In the genomic region with DNA sequence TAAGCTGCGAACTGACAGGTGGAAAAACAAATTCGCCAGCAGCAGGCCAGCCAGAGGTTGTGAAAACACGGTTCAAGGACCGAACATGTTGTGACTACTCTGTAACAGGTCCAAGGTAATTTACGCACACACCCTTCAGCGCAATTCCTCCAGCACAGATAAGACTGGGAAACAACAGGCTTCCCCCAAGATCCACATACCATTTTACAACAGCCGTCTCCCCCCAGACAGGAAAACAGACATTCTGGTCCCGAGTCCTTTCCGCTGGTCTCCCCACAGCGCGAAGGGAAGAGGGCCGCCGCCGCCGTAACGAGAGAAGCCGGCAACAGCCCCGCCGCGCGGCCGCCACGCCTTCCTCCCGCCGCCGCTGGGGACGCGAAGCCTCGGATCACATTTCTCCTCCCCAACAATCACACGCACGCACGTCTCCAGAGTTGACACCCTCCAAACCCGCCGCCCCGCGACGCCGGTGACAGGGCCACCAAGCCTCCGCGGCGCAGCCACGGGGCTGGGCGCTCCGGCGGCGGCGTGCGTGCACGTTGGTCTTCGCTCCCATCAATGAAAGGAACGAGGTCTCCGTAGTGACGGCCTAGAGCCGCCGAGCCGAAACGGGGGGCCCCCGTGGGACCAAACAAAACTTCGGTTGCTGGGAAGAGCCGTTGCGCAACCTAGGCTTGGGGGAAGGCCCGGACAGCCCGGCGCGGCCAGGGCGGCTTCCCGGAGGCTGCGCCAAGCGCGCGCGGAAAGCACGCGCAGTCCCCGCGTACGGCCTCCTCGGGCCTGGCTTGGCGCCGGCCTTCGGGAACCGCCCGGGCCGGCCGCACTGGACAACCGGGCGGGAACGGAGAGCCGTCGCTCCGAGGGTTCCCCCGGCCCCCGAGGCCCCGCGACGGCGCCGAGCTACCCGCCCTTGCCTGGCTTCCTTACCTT, we compare ENCODE assay signal across 8 mouse cellular contexts. TPM values are rescaled to one million over a fixed set of nuclear protein-coding genes. Genes with fewer than 3 reads are reported as not detected.
A peak's percentile ranks its signal among the peaks of the same experiment; 100 is the strongest.
DNase-seq lines count a peak whose midpoint lies in the region; ATAC-seq and TF ChIP-seq lines count a peak whose summit lies in the region.

No protein-coding gene starts in this region.

- H3K4me2 ChIP-seq in midbrain, embryonic 11.5 days: peak overlapping the region; percentile 77

- H3K4me3 ChIP-seq in embryonic facial prominence, embryonic 10.5 days: peak overlapping the region; percentile 87
- peak overlapping the region; percentile 74 for H3K4me3 ChIP-seq in midbrain, embryonic 11.5 days (ENCODE audit: low read depth, low read length)
- peak overlapping the region; percentile 100 for H3K4me3 ChIP-seq in small intestine, adult 2 months (ENCODE audit: low read depth, low read length)

- H3K27ac ChIP-seq in embryonic facial prominence, embryonic 10.5 days (replicated peaks): peak overlapping the region; percentile 100
- peak overlapping the region; percentile 98 for H3K27ac ChIP-seq in midbrain, embryonic 11.5 days (ENCODE audit: low read depth, low read length)
- H3K27ac ChIP-seq in small intestine, adult 2 months (ENCODE audit: insufficient read depth, low read depth, low read length): peak overlapping the region; percentile 90

- under 1% methylated on average over 99 of the region's 99 CpGs for WGBS in embryonic facial prominence, embryonic 10.5 days
- under 1% methylated on average over 98 of the region's 99 CpGs for WGBS in midbrain, embryonic 11.5 days
- under 1% methylated on average over 99 of the region's 99 CpGs for WGBS in small intestine, adult 2 months

- peak; percentile 23; the same call in 1 of the 2 replicates for TF ChIP-seq CTCF in small intestine, adult 2 months (IDR thresholded peaks at IDR 0.05; ENCODE audit: extremely low read depth, insufficient read length, insufficient replicate concordance, low read depth, low read length)

- peak; percentile 84 for ATAC-seq in midbrain, embryonic 11.5 days (ENCODE audit: low FRiP score)

- H3K9ac ChIP-seq in midbrain, embryonic 11.5 days (ENCODE audit: low read length): peak overlapping the region; percentile 94

- TF ChIP-seq POLR2A in small intestine, adult 2 months (IDR thresholded peaks at IDR 0.05; ENCODE audit: low read depth, low read length): peak; percentile 61

- peak; percentile 69 for DNase-seq in ovary, adult 18-20 months (ENCODE audit: low spot score)
- no peak for DNase-seq in ovary, postnatal 10 days (ENCODE audit: low spot score)
- DNase-seq in embryonic facial prominence, embryonic 10.5 days (ENCODE audit: low spot score): peak; percentile 88
- peak; percentile 69 to 84 for DNase-seq in gastrocnemius, postnatal 4 days (ENCODE audit: low spot score in 2 of 2)
- peak; percentile 77 for DNase-seq in kidney, adult 11 months
- peak; percentile 77 for DNase-seq in left cerebral cortex, postnatal 4 days
- peak; percentile 98 for DNase-seq in midbrain, embryonic 11.5 days (ENCODE audit: low spot score, missing footprints)

- H3K36me3 ChIP-seq in embryonic facial prominence, embryonic 10.5 days (replicated peaks): no peaks in the 10 kb centered on the region
- no peaks in the 10 kb centered on the region for H3K36me3 ChIP-seq in midbrain, embryonic 11.5 days (ENCODE audit: control insufficient read depth, insufficient read depth, low read length)
- H3K36me3 ChIP-seq in small intestine, adult 2 months (ENCODE audit: control insufficient read depth, insufficient read depth, low read length): no peaks in the 10 kb centered on the region

- intact Hi-C loops in left cerebral cortex, postnatal 4 days (cut with DNase I): loop anchor here (10.0 kb wide), 2 partner anchors 48 to 92 kb away; no protein-coding TSS in a partner anchor

- H3K9me3 ChIP-seq in embryonic facial prominence, embryonic 10.5 days: no peaks in the 10 kb centered on the region
- no peaks in the 10 kb centered on the region for H3K9me3 ChIP-seq in midbrain, embryonic 11.5 days (ENCODE audit: control insufficient read depth, low read length)

- H3K4me1 ChIP-seq in embryonic facial prominence, embryonic 10.5 days: peaks cover 32% of the 10 kb centered on the region
- peaks cover 3% of the 10 kb centered on the region; the same call in 1 of the 2 replicates for H3K4me1 ChIP-seq in midbrain, embryonic 11.5 days (ENCODE audit: control insufficient read depth, insufficient read depth, low read length)
- peaks cover 4% of the 10 kb centered on the region; the same call in 1 of the 2 replicates for H3K4me1 ChIP-seq in small intestine, adult 2 months (ENCODE audit: control insufficient read depth, insufficient read depth, insufficient read length, low read length)

- peaks cover 23% of the 10 kb centered on the region for H3K27me3 ChIP-seq in embryonic facial prominence, embryonic 10.5 days (replicated peaks; ENCODE audit: low read depth, poor library complexity, severe bottlenecking)
- no peaks in the 10 kb centered on the region for H3K27me3 ChIP-seq in midbrain, embryonic 11.5 days (ENCODE audit: control insufficient read depth, insufficient read depth, low read length)
- no peaks in the 10 kb centered on the region for H3K27me3 ChIP-seq in small intestine, adult 2 months (ENCODE audit: control insufficient read depth, insufficient read depth, low read length)

RNA-seq across cellular contexts. Expression of a gene that starts 1.0 kb away (rescaled TPM):
- polyA plus RNA-seq in embryonic facial prominence, embryonic 10.5 days (2016; fragmentation: Nextera tagmentation; extraction: Ambion mirVana): 9.5 and 10.6 TPM in 2 replicates
- 100 to 1,000 TPM; 148 to 153 TPM for total RNA-seq in gastrocnemius, postnatal 4 days (2021)
- total RNA-seq in left cerebral cortex, postnatal 4 days (2021): 10 to 100 TPM; 49.0 to 52.8 TPM
- 10.7 and 11.3 TPM in 2 replicates for polyA plus RNA-seq in midbrain, embryonic 11.5 days (2014; fragmentation: Nextera tagmentation; extraction: Ambion mirVana)
- polyA plus RNA-seq in small intestine, adult 2 months (2012; rRNA removed): 7.0 and 9.8 TPM in 2 replicates
